Mouse (Mus musculus) stomach, embryonic 14.5 days (tissue): ENCODE data around the gene Rbbp8nl. TPM values are rescaled to one million over a fixed set of nuclear protein-coding genes. Genes with fewer than 3 reads are reported as not detected.
A peak's percentile ranks its signal among the peaks of the same experiment; 100 is the strongest.

Source experiments
- ATAC-seq: fragments of 200-750 bp; cut with Nextera tagmentation; 2 replicates; pipeline ENCODE4 v1.8.0; 2017; ENCODE audit warnings: low read depth, moderate TSS enrichment; ENCODE audit not compliant: insufficient number of reproducible peaks, insufficient read depth, low FRiP score
- H3K27ac ChIP-seq: fragments of 300-500 bp; sonication (generic); 2 replicates; pipeline ENCODE4 v1.5.1; 2014; ENCODE audit warnings: mild to moderate bottlenecking, low read length, moderate library complexity, mixed read lengths
- H3K27me3 ChIP-seq: fragments of 300-500 bp; sonication (generic); 2 replicates; pipeline ENCODE4 v1.6.1; 2014; ENCODE audit warnings: low read length, control low read depth, mixed read lengths; ENCODE audit not compliant: control insufficient read depth, insufficient read depth
- H3K36me3 ChIP-seq: fragments of 300-500 bp; sonication (generic); 2 replicates; pipeline ENCODE4 v1.6.1; 2014; ENCODE audit warnings: mild to moderate bottlenecking, control low read depth, low read length, moderate library complexity, mixed read lengths; ENCODE audit not compliant: control insufficient read depth, insufficient read depth
- H3K4me1 ChIP-seq: fragments of 300-500 bp; sonication (generic); 2 replicates; pipeline ENCODE4 v1.6.1; 2014; ENCODE audit warnings: low read length, control low read depth, mixed read lengths; ENCODE audit not compliant: control insufficient read depth, insufficient read depth
- H3K4me2 ChIP-seq: fragments of 300-500 bp; sonication (generic); replicated peaks from 2 replicates; pipeline ENCODE4 v1.6.1; 2014; ENCODE audit warnings: low read depth, low read length, control low read depth
- H3K4me3 ChIP-seq: fragments of 300-500 bp; sonication (generic); 2 replicates; pipeline ENCODE4 v1.5.1; 2014; ENCODE audit warnings: low read depth, low read length, control low read depth
- H3K9ac ChIP-seq: fragments of 300-500 bp; sonication (generic); replicated peaks from 2 replicates; pipeline ENCODE4 v1.6.1; 2014; ENCODE audit warnings: low read depth, mild to moderate bottlenecking, control low read depth, low read length, moderate library complexity, mixed read lengths
- H3K9me3 ChIP-seq: fragments of 300-500 bp; sonication (generic); 2 replicates; pipeline ENCODE4 v1.6.1; 2016; ENCODE audit warnings: low read depth, low read length, control low read depth; ENCODE audit not compliant: control insufficient read depth
- WGBS: fragments of 180-500 bp; shearing (Covaris S2); extraction: QIAGEN DNeasy Blood & Tissue Kit; methylation state at CpG from one replicate; pipeline ENCODE4 v1.1.7; 2014; 5-methylcytosine and 5-hydroxymethylcytosine counted together
- polyA plus RNA-seq: library from polyadenylated mRNA; unstranded; fragments of >200 nt; fragmentation: Nextera tagmentation; extraction: Ambion mirVana; gene quantifications from 2 replicates; pipeline ENCODE4 v1.2.1, GENCODE M21; 2014

Gene Rbbp8nl
- polyA plus RNA-seq, result 3.1 TPM in 2 replicates

- 42% methylated on average over 16 of the region's 16 CpGs for WGBS
- no peaks in the 10 kb centered on the region for H3K36me3 ChIP-seq
- H3K9ac ChIP-seq, result 0 out of 2 replicates have a peak within 1 kb of the TSS, but pooled peaks have one; percentile 28
- no peaks in the 10 kb centered on the region for H3K27me3 ChIP-seq
- peak within 1 kb of the TSS; percentile 92 for H3K27ac ChIP-seq
- no peaks in the 10 kb centered on the region for H3K9me3 ChIP-seq
- H3K4me3 ChIP-seq, result peak within 1 kb of the TSS; percentile 7; the same call in 1 of the 2 replicates
- peak within 1 kb of the TSS; percentile 35 for H3K4me2 ChIP-seq
- peak; percentile 78 for ATAC-seq
- peaks cover 10% of the 10 kb centered on the region; the same call in 1 of the 2 replicates for H3K4me1 ChIP-seq
Observed at GRCm38 (mm10) chr2:180289440-180290108, at the start of gene Rbbp8nl. Gene Rbbp8nl, minus strand, starts transcription at chr2:180289879.

- under 1% methylated on average over 33 of the region's 33 CpGs for WGBS
- Histone ChIP-seq H3K36me3 (no peaks in the 10 kb centered on the region), H3K4me2 (peak within 1 kb of the TSS; percentile 59), H3K27ac (peak within 1 kb of the TSS; percentile 69), H3K27me3 (peaks cover 8% of the 10 kb centered on the region; the same call in 1 of the 2 replicates), H3K4me3 (peak within 1 kb of the TSS; percentile 45), H3K4me1 (peaks cover 12% of the 10 kb centered on the region), H3K9ac (peak within 1 kb of the TSS; percentile 57), H3K9me3 (no peaks in the 10 kb centered on the region)
- peak; percentile 90 for ATAC-seq
Observed at GRCm38 (mm10) chr2:180334551-180334986, 44.9 kb upstream of the Rbbp8nl start, which contains the start of gene Gata5. Gene Gata5, minus strand, starts transcription at chr2:180334699.

- Histone ChIP-seq H3K4me1 (peaks cover 8% of the 10 kb centered on the region), H3K9ac (peak overlapping the region; percentile 57), H3K27me3 (peaks cover 8% of the 10 kb centered on the region; the same call in 1 of the 2 replicates), H3K27ac (peak overlapping the region; percentile 69), H3K4me3 (peak overlapping the region; percentile 45), H3K9me3 (no peaks in the 10 kb centered on the region), H3K4me2 (peak overlapping the region; percentile 59), H3K36me3 (no peaks in the 10 kb centered on the region)
- under 1% methylated on average over 67 of the region's 69 CpGs for WGBS
- ATAC-seq, result no peak; the same call in 1 of the 2 replicates
Observed at GRCm38 (mm10) chr2:180333778-180334550, 44.3 kb upstream of the Rbbp8nl start.

- no peak overlapping the region for H3K4me3 ChIP-seq
- H3K27me3 ChIP-seq, result peaks cover 8% of the 10 kb centered on the region; the same call in 1 of the 2 replicates
- peaks cover 5% of the 10 kb centered on the region; the same call in 1 of the 2 replicates for H3K4me1 ChIP-seq
- no peaks in the 10 kb centered on the region for H3K9me3 ChIP-seq
- no peak overlapping the region for H3K4me2 ChIP-seq
- no peak overlapping the region for H3K27ac ChIP-seq
- no peaks in the 10 kb centered on the region for H3K36me3 ChIP-seq
- ATAC-seq, result no peak
- whole genome bisulfite sequencing, result 89% methylated on average over 1 of the region's 1 CpGs
- no peak overlapping the region for H3K9ac ChIP-seq
Observed at GRCm38 (mm10) chr2:180329466-180329865, 39.8 kb upstream of the Rbbp8nl start.

- Histone ChIP-seq H3K36me3 (no peaks in the 10 kb centered on the region), H3K9ac (no peak overlapping the region), H3K4me2 (no peak overlapping the region), H3K4me3 (no peak overlapping the region), H3K27ac (no peak overlapping the region), H3K9me3 (no peaks in the 10 kb centered on the region), H3K4me1 (peaks cover 11% of the 10 kb centered on the region), H3K27me3 (no peaks in the 10 kb centered on the region)
- peak; percentile 79 for ATAC-seq
- 9% methylated on average over 14 of the region's 14 CpGs for WGBS
Observed at GRCm38 (mm10) chr2:180322674-180323355, 33.1 kb upstream of the Rbbp8nl start.

GRCm38 (mm10) chr2:180320216-180320615, 30.5 kb upstream of the Rbbp8nl start:
- ATAC-seq, result 0 out of 2 replicates have a peak, but pooled peaks have one; percentile 17
- Histone ChIP-seq H3K4me3 (no peak overlapping the region), H3K27me3 (no peaks in the 10 kb centered on the region), H3K27ac (no peak overlapping the region), H3K36me3 (no peaks in the 10 kb centered on the region), H3K9me3 (no peaks in the 10 kb centered on the region), H3K4me2 (no peak overlapping the region), H3K4me1 (peaks cover 11% of the 10 kb centered on the region), H3K9ac (no peak overlapping the region)
- WGBS, result 83% methylated on average over 4 of the region's 4 CpGs

- ATAC-seq, result no peak
- H3K4me3 ChIP-seq, result no peak overlapping the region
- H3K36me3 ChIP-seq, result no peaks in the 10 kb centered on the region
- 80% methylated on average over 7 of the region's 7 CpGs for WGBS
- no peaks in the 10 kb centered on the region for H3K27me3 ChIP-seq
- no peak overlapping the region for H3K27ac ChIP-seq
- no peak overlapping the region for H3K9ac ChIP-seq
- H3K4me1 ChIP-seq, result peaks cover 3% of the 10 kb centered on the region
- no peaks in the 10 kb centered on the region for H3K9me3 ChIP-seq
- no peak overlapping the region for H3K4me2 ChIP-seq
Observed at GRCm38 (mm10) chr2:180317591-180317990, 27.9 kb upstream of the Rbbp8nl start.

GRCm38 (mm10) chr2:180314292-180314691, 24.6 kb upstream of the Rbbp8nl start:
- Histone ChIP-seq H3K9me3 (no peaks in the 10 kb centered on the region), H3K27me3 (no peaks in the 10 kb centered on the region), H3K4me3 (no peak overlapping the region), H3K4me1 (no peaks in the 10 kb centered on the region), H3K9ac (no peak overlapping the region), H3K4me2 (no peak overlapping the region), H3K27ac (no peak overlapping the region), H3K36me3 (no peaks in the 10 kb centered on the region)
- WGBS, result 87% methylated on average over 2 of the region's 2 CpGs
- no peak for ATAC-seq
